Mouse (Mus musculus): Measurements from ENCODE around the gene Smpd3. TPM values are rescaled to one million over a fixed set of nuclear protein-coding genes. Genes with fewer than 3 reads are reported as not detected.
A peak's percentile ranks its signal among the peaks of the same experiment; 100 is the strongest.
"Not testable (repeated sequence)": the region's sequence is repeated elsewhere in the genome, so short reads cannot be mapped to it uniquely, and the experiment has no call there.

Gene Smpd3
- polyA plus RNA-seq, 1 experiment = 1.1 TPM

GRCm38 (mm10) chr8:106315402-106316187 lies 22.2 kb downstream of the Smpd3 start:
- Histone ChIP-seq H3K27ac (ENCODE audit: insufficient read depth, low read depth, low read length) (no peak overlapping the region), H3K4me1 (ENCODE audit: control insufficient read depth, insufficient read depth, low read length) (no peaks in the 10 kb centered on the region), H3K4me3 (ENCODE audit: insufficient read depth, low read depth, low read length) (no peak overlapping the region), H3K27me3 (replicated peaks; ENCODE audit: control insufficient read depth, insufficient read depth, low read length) (no peaks in the 10 kb centered on the region), H3K36me3 (ENCODE audit: control insufficient read depth, insufficient read depth, low read length) (no peaks in the 10 kb centered on the region)
- no peak for DNase-seq
- 83% methylated on average over 6 of the region's 6 CpGs for WGBS
- no peak for TF ChIP-seq CTCF (conservative IDR thresholded peaks at IDR 0.05; ENCODE audit: insufficient read depth, insufficient read length, low read depth, low read length)
- TF ChIP-seq POLR2A (IDR thresholded peaks at IDR 0.05; ENCODE audit: low read depth, low read length) = no peak

GRCm38 (mm10) chr8:106313799-106314198 lies 24.0 kb downstream of the Smpd3 start:
- TF ChIP-seq CTCF (conservative IDR thresholded peaks at IDR 0.05; ENCODE audit: insufficient read depth, insufficient read length, low read depth, low read length) (no peak), POLR2A (IDR thresholded peaks at IDR 0.05; ENCODE audit: low read depth, low read length) (no peak)
- Histone ChIP-seq H3K4me1 (ENCODE audit: control insufficient read depth, insufficient read depth, low read length) (no peaks in the 10 kb centered on the region), H3K4me3 (ENCODE audit: insufficient read depth, low read depth, low read length) (no peak overlapping the region), H3K36me3 (ENCODE audit: control insufficient read depth, insufficient read depth, low read length) (no peaks in the 10 kb centered on the region), H3K27ac (ENCODE audit: insufficient read depth, low read depth, low read length) (no peak overlapping the region), H3K27me3 (replicated peaks; ENCODE audit: control insufficient read depth, insufficient read depth, low read length) (no peaks in the 10 kb centered on the region)
- no peak for DNase-seq
- 53% methylated on average over 2 of the region's 2 CpGs for WGBS

DNA sequence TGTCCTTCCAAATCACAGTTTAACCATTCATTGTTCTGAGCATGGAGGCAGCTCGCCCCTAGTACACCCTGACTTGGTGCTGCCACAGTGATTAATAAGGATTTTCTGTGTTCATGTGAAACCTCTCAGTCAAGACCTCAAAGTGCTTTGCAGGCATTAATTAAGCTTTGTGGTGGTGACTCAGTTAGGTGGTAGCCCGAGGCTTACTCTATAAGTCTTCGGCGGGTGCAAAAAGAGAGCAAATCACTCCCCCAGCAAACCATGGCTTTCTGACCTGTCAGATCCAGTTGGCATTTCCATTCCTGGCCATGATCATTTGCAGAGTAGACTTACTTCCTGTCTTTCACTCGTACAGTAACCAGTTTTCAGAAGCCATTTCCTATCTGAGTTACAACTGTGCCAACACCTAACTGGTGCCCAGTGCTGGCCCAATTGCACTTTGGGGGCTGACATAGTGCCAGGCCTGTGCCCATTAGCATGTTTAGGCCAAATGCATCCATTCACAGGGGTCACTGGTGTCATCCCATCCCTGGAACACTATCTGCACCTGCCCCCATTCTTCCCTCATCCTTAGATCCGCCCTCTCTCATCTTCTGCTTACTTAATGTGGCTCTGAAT lies 24.6 kb downstream of the Smpd3 start:
- no peak for DNase-seq
- Histone ChIP-seq H3K36me3 (ENCODE audit: control insufficient read depth, insufficient read depth, low read length) (no peaks in the 10 kb centered on the region), H3K4me1 (ENCODE audit: control insufficient read depth, insufficient read depth, low read length) (no peaks in the 10 kb centered on the region), H3K27me3 (replicated peaks; ENCODE audit: control insufficient read depth, insufficient read depth, low read length) (no peaks in the 10 kb centered on the region), H3K27ac (ENCODE audit: insufficient read depth, low read depth, low read length) (no peak overlapping the region), H3K4me3 (ENCODE audit: insufficient read depth, low read depth, low read length) (no peak overlapping the region)
- WGBS = 81% methylated on average over 6 of the region's 6 CpGs
- no peak for TF ChIP-seq CTCF (conservative IDR thresholded peaks at IDR 0.05; ENCODE audit: insufficient read depth, insufficient read length, low read depth, low read length)
- no peak for TF ChIP-seq POLR2A (IDR thresholded peaks at IDR 0.05; ENCODE audit: low read depth, low read length)

GRCm38 (mm10) chr8:106311967-106312366 lies 25.8 kb downstream of the Smpd3 start:
- H3K4me3 ChIP-seq (ENCODE audit: insufficient read depth, low read depth, low read length) = no peak overlapping the region
- TF ChIP-seq POLR2A (IDR thresholded peaks at IDR 0.05; ENCODE audit: low read depth, low read length) = no peak
- no peak; the same call in 1 of the 2 replicates for TF ChIP-seq CTCF (conservative IDR thresholded peaks at IDR 0.05; ENCODE audit: insufficient read depth, insufficient read length, low read depth, low read length)
- no peak overlapping the region for H3K27ac ChIP-seq (ENCODE audit: insufficient read depth, low read depth, low read length)
- H3K27me3 ChIP-seq (replicated peaks; ENCODE audit: control insufficient read depth, insufficient read depth, low read length) = no peaks in the 10 kb centered on the region
- no peaks in the 10 kb centered on the region for H3K36me3 ChIP-seq (ENCODE audit: control insufficient read depth, insufficient read depth, low read length)
- DNase-seq = no peak
- H3K4me1 ChIP-seq (ENCODE audit: control insufficient read depth, insufficient read depth, low read length) = no peaks in the 10 kb centered on the region
- 97% methylated on average over 1 of the region's 1 CpGs for WGBS

GRCm38 (mm10) chr8:106310026-106310652 lies 27.6 kb downstream of the Smpd3 start:
- Histone ChIP-seq H3K4me3 (ENCODE audit: insufficient read depth, low read depth, low read length) (no peak overlapping the region), H3K27ac (ENCODE audit: insufficient read depth, low read depth, low read length) (no peak overlapping the region), H3K4me1 (ENCODE audit: control insufficient read depth, insufficient read depth, low read length) (no peaks in the 10 kb centered on the region), H3K36me3 (ENCODE audit: control insufficient read depth, insufficient read depth, low read length) (no peaks in the 10 kb centered on the region), H3K27me3 (replicated peaks; ENCODE audit: control insufficient read depth, insufficient read depth, low read length) (no peaks in the 10 kb centered on the region)
- DNase-seq = no peak
- TF ChIP-seq CTCF (conservative IDR thresholded peaks at IDR 0.05; ENCODE audit: insufficient read depth, insufficient read length, low read depth, low read length) (no peak), POLR2A (IDR thresholded peaks at IDR 0.05; ENCODE audit: low read depth, low read length) (no peak)
- 88% methylated on average over 5 of the region's 5 CpGs for WGBS

DNA sequence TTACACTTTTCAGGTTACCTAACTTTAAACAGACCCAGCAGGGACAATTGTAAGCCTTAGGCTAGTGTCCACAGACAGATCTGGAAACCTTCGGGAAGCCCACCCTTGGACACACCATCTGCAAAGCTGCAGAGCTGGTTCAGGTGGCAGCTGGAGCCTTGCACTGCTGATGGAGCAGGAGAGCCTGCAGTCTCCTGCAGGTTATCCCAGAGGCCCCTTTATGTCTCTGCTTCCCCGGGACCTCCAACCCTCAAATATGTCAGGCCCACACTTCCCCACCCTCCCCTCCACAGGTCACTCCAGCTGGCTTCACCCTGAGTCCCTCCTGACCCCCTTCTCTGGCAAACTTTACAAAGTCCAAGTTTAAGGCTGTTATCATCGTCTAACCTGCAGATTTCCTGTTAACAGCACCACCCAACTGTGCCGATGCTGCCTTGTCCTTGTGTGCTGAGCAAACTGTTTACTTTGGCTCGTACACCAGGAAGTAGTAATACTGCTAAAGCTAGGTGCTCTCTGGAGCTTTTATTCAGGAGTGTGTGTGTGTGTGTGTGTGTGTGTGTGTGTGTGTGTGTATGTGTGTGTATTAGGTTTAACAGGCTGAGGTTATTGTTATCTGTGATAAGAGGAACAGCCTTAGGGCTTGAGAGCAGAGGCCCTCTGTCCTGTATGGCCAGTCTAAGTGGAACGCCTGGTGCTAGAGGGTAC lies 29.6 kb downstream of the Smpd3 start:
- not testable (repeated sequence) for H3K27me3 ChIP-seq (replicated peaks; ENCODE audit: control insufficient read depth, insufficient read depth, low read length); H3K4me1 ChIP-seq (ENCODE audit: control insufficient read depth, insufficient read depth, low read length); H3K36me3 ChIP-seq (ENCODE audit: control insufficient read depth, insufficient read depth, low read length); H3K27ac ChIP-seq (ENCODE audit: insufficient read depth, low read depth, low read length); H3K4me3 ChIP-seq (ENCODE audit: insufficient read depth, low read depth, low read length)
- 35% methylated on average over 6 of the region's 6 CpGs for WGBS
- peak; percentile 73 for DNase-seq

DNA sequence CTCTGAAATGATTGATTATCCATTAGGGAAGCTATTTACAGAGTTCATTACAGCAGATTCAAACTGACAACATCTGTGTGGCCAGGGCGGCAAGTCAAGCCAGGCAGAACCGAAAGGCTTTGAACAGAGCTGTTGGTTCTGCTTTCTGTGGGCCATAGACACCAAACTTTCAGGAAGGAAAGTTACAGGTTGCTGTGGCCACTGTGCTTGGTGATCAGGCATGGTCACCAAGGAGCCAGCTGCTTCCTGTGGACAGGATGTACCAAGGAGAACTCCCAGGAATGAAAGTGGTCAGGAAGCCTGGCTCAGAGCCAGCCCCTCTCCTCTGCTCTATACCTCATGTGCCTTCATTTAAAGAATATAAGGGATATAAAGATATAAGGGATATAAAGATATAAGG lies 30.2 kb downstream of the Smpd3 start:
- Histone ChIP-seq H3K27ac (ENCODE audit: insufficient read depth, low read depth, low read length) (0 out of 2 replicates have a peak overlapping the region, but pooled peaks have one; percentile 3), H3K27me3 (replicated peaks; ENCODE audit: control insufficient read depth, insufficient read depth, low read length) (no peaks in the 10 kb centered on the region), H3K4me1 (ENCODE audit: control insufficient read depth, insufficient read depth, low read length) (no peaks in the 10 kb centered on the region), H3K4me3 (ENCODE audit: insufficient read depth, low read depth, low read length) (no peak overlapping the region), H3K36me3 (ENCODE audit: control insufficient read depth, insufficient read depth, low read length) (no peaks in the 10 kb centered on the region)
- 55% methylated on average over 2 of the region's 2 CpGs for WGBS
- DNase-seq = peak; percentile 52
- no peak for TF ChIP-seq CTCF (conservative IDR thresholded peaks at IDR 0.05; ENCODE audit: insufficient read depth, insufficient read length, low read depth, low read length)
- no peak for TF ChIP-seq POLR2A (IDR thresholded peaks at IDR 0.05; ENCODE audit: low read depth, low read length)

DNA sequence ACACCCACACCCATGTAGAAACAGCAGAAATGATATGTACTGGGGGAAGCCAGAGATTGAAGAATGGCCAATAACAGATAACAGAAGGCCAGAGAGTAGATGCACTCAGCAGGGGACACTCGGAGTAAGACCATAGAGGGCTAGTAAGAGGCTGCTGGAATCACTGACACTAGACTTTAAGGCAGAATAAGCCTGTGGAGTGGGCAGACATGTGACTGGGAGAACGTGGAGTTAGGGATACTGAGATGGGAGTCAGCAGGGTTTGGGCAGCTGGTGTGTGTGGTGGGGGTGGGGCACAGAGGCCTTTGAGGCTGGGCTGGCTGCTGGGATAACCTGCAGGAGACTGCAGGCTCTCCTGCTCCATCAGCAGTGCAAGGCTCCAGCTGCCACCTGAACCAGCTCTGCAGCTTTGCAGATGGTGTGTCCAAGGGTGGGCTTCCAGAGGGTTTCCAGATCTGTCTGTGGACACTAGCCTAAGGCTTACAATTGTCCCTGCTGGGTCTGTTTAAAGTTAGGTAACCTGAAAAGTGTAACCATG lies 31.0 kb downstream of the Smpd3 start:
- 77% methylated on average over 2 of the region's 2 CpGs for WGBS
- not testable (repeated sequence) for H3K27ac ChIP-seq (ENCODE audit: insufficient read depth, low read depth, low read length)

More for the DNA sequence above, 31.0 kb downstream of the Smpd3 start:
- H3K4me1 ChIP-seq (ENCODE audit: control insufficient read depth, insufficient read depth, low read length); H3K4me3 ChIP-seq (ENCODE audit: insufficient read depth, low read depth, low read length); H3K27me3 ChIP-seq (replicated peaks; ENCODE audit: control insufficient read depth, insufficient read depth, low read length); H3K36me3 ChIP-seq (ENCODE audit: control insufficient read depth, insufficient read depth, low read length); DNase-seq: not testable (repeated sequence)

Data from kidney, adult 2 months (tissue).